ENCODE assay signal across 8 mouse cellular contexts in genomic region chr11:116530187-116531147, GRCm38 (mm10). TPM values are rescaled to one million over a fixed set of nuclear protein-coding genes. Genes with fewer than 3 reads are reported as not detected.
DNase-seq lines count a peak whose midpoint lies in the region; ATAC-seq lines count a peak whose summit lies in the region.

TSS of gene Sphk1 (plus strand) at chr11:116530925.

- no peaks in the 10 kb centered on the region for H3K9me3 ChIP-seq in megakaryocyte, embryonic 14.5 days
- H3K9me3 ChIP-seq in forebrain, embryonic 11.5 days (ENCODE audit: control insufficient read depth, low read length), result no peaks in the 10 kb centered on the region
- no peaks in the 10 kb centered on the region for H3K9me3 ChIP-seq in midbrain, embryonic 12.5 days

- H3K9ac ChIP-seq in forebrain, embryonic 11.5 days (ENCODE audit: low read length), result peak within 1 kb of the TSS; percentile 35
- peak within 1 kb of the TSS; percentile 46 for H3K9ac ChIP-seq in midbrain, embryonic 12.5 days (replicated peaks)

- no peak within 1 kb of the TSS for H3K27ac ChIP-seq in forebrain, embryonic 11.5 days (ENCODE audit: low read depth, low read length)
- peak within 1 kb of the TSS; percentile 64 for H3K27ac ChIP-seq in midbrain, embryonic 12.5 days (replicated peaks)

- peak; percentile 67 for DNase-seq in forebrain, embryonic 11.5 days (ENCODE audit: low spot score)
- peak; percentile 54 to 65 for DNase-seq in kidney, postnatal 25 days
- DNase-seq in gastrocnemius, adult 18-20 months (ENCODE audit: low spot score), result no peak
- DNase-seq in cerebellum, adult 9-10 months, result no peak

- H3K4me3 ChIP-seq in megakaryocyte, embryonic 14.5 days (replicated peaks), result peak within 1 kb of the TSS; percentile 54
- H3K4me3 ChIP-seq in forebrain, embryonic 11.5 days (ENCODE audit: low read depth, low read length), result peak within 1 kb of the TSS; percentile 43
- peak within 1 kb of the TSS; percentile 49 for H3K4me3 ChIP-seq in midbrain, embryonic 12.5 days

- 16% methylated on average over 11 of the region's 11 CpGs for WGBS in forebrain, embryonic 11.5 days
- 19% methylated on average over 11 of the region's 11 CpGs for WGBS in midbrain, embryonic 12.5 days

- peak within 1 kb of the TSS; percentile 94 for H3K4me2 ChIP-seq in forebrain, embryonic 11.5 days (ENCODE audit: low read depth, low read length, severe bottlenecking)
- H3K4me2 ChIP-seq in midbrain, embryonic 12.5 days (replicated peaks), result peak within 1 kb of the TSS; percentile 87

- ATAC-seq in megakaryocyte, adult 5-6 weeks (ENCODE audit: poor library complexity, severe bottlenecking), result no peak
- ATAC-seq in forebrain, embryonic 11.5 days (replicated peaks; ENCODE audit: low FRiP score), result 0 out of 2 replicates have a peak, but pooled peaks have one; percentile 19
- peak; percentile 55; the same call in 1 of the 2 replicates for ATAC-seq in midbrain, embryonic 12.5 days (ENCODE audit: low FRiP score, low read depth)
- no peak for ATAC-seq in inflammation-experienced regulatory T-cells, adult 6 months

- H3K27me3 ChIP-seq in megakaryocyte, embryonic 14.5 days (replicated peaks), result peaks cover 92% of the 10 kb centered on the region
- H3K27me3 ChIP-seq in forebrain, embryonic 11.5 days (ENCODE audit: control insufficient read depth, insufficient read depth, low read length), result peaks cover 43% of the 10 kb centered on the region
- H3K27me3 ChIP-seq in midbrain, embryonic 12.5 days, result peaks cover 58% of the 10 kb centered on the region

- peaks cover 48% of the 10 kb centered on the region for H3K4me1 ChIP-seq in megakaryocyte, embryonic 14.5 days
- H3K4me1 ChIP-seq in forebrain, embryonic 11.5 days (replicated peaks; ENCODE audit: control insufficient read depth, insufficient read depth, low read length), result peaks cover 30% of the 10 kb centered on the region
- peaks cover 41% of the 10 kb centered on the region for H3K4me1 ChIP-seq in midbrain, embryonic 12.5 days

- H3K36me3 ChIP-seq in megakaryocyte, embryonic 14.5 days (replicated peaks; ENCODE audit: low read length), result peaks cover 1% of the 10 kb centered on the region
- no peaks in the 10 kb centered on the region for H3K36me3 ChIP-seq in forebrain, embryonic 11.5 days (ENCODE audit: control insufficient read depth, insufficient read depth, low read length)
- no peaks in the 10 kb centered on the region for H3K36me3 ChIP-seq in midbrain, embryonic 12.5 days

RNA-seq across cellular contexts. Expression of gene Sphk1, which starts in this region (rescaled TPM):
- polyA plus RNA-seq in megakaryocyte, embryonic 14.5 days (2012; ENCODE audit: insufficient read depth, low replicate concordance), result 0.10 and 3.5 TPM in 2 replicates
- total RNA-seq in megakaryocyte, adult 5-6 weeks (2015), result 0.60 and 2.2 TPM in 2 replicates
- total RNA-seq in megakaryocyte, adult 5-6 weeks (2017), result 1.7 and 2.1 TPM in 2 replicates
- polyA plus RNA-seq in forebrain, embryonic 11.5 days (2014; fragmentation: Nextera tagmentation; extraction: Ambion mirVana), result 3.8 and 3.9 TPM in 2 replicates
- 4.6 and 7.1 TPM in 2 replicates for polyA plus RNA-seq in midbrain, embryonic 12.5 days (2016; fragmentation: Nextera tagmentation; extraction: Ambion mirVana)
- under 1 TPM; 0.80 to 0.88 TPM for total RNA-seq in gastrocnemius, adult 18-20 months (2021)
- not detected for polyA plus RNA-seq in inflammation-experienced regulatory T-cells, adult 6 months (2017; shearing (Covaris generic))

Comparison
In these comparisons a context has a peak if more than half of its experiments do, and no peak if none do; other contexts are left out.
1. ATAC-seq: peak in forebrain, embryonic 11.5 days (single experiment) and midbrain, embryonic 12.5 days (single experiment); none in megakaryocyte, adult 5-6 weeks (single experiment) and inflammation-experienced regulatory T-cells, adult 6 months (single experiment).
2. DNase-seq: peak in forebrain, embryonic 11.5 days (single experiment) and kidney, postnatal 25 days (2 of 2); none in gastrocnemius, adult 18-20 months (single experiment) and cerebellum, adult 9-10 months (single experiment).
3. Peak in every context shown above with its lines, with median percentiles within 50 percentile points of each other: H3K4me3 ChIP-seq.